Mouse (Mus musculus): Measurements from ENCODE around the gene Brwd1. TPM values are rescaled to one million over a fixed set of nuclear protein-coding genes. Genes with fewer than 3 reads are reported as not detected.
"Not testable (repeated sequence)": the region's sequence is repeated elsewhere in the genome, so short reads cannot be mapped to it uniquely, and the experiment has no call there.

The Brwd1 gene
- polyA plus RNA-seq, 1 experiment from 2014 or later = 38.2 TPM

GRCm38 (mm10) chr16:95996156-95996555, 86.2 kb downstream of the Brwd1 start:
- ATAC-seq (peak; percentile 61), DNase-seq (ENCODE audit: low spot score) (peak; percentile 40)
- 61% methylated on average over 7 of the region's 7 CpGs for WGBS
- H3K4me3 ChIP-seq (ENCODE audit: low read depth, low read length) = no peak overlapping the region
- H3K4me2 ChIP-seq (replicated peaks; ENCODE audit: low read depth, low read length) = no peak overlapping the region
- H3K4me1 ChIP-seq (ENCODE audit: insufficient read depth, low read depth, low read length) = no peaks in the 10 kb centered on the region; the same call in 1 of the 2 replicates
- H3K27ac ChIP-seq (ENCODE audit: low read length) = no peak overlapping the region
- H3K27me3 ChIP-seq (replicated peaks; ENCODE audit: insufficient read depth, low read length) = no peaks in the 10 kb centered on the region
- H3K36me3 ChIP-seq (ENCODE audit: insufficient read depth, low read length) = peaks cover 10% of the 10 kb centered on the region; the same call in 1 of the 2 replicates
- H3K9me3 ChIP-seq (ENCODE audit: low read length) = no peaks in the 10 kb centered on the region
- no peak overlapping the region for H3K9ac ChIP-seq (replicated peaks; ENCODE audit: low read depth)
- TF ChIP-seq CTCF (IDR thresholded peaks at IDR 0.05) = no peak
- no peak for TF ChIP-seq EP300 (IDR thresholded peaks at IDR 0.05)

- H3K9me3 ChIP-seq (ENCODE audit: low read length); H3K9ac ChIP-seq (replicated peaks; ENCODE audit: low read depth); ATAC-seq; H3K36me3 ChIP-seq (ENCODE audit: insufficient read depth, low read length); DNase-seq (ENCODE audit: low spot score); H3K4me2 ChIP-seq (replicated peaks; ENCODE audit: low read depth, low read length); H3K27me3 ChIP-seq (replicated peaks; ENCODE audit: insufficient read depth, low read length); H3K4me1 ChIP-seq (ENCODE audit: insufficient read depth, low read depth, low read length); H3K4me3 ChIP-seq (ENCODE audit: low read depth, low read length); H3K27ac ChIP-seq (ENCODE audit: low read length): not testable (repeated sequence)
- WGBS = 82% methylated on average over 4 of the region's 4 CpGs
Observed at GRCm38 (mm10) chr16:95994576-95994975, 87.8 kb downstream of the Brwd1 start.

GRCm38 (mm10) chr16:95992596-95992995, 89.7 kb downstream of the Brwd1 start:
- ATAC-seq (no peak), DNase-seq (ENCODE audit: low spot score) (no peak)
- Histone ChIP-seq H3K4me2 (replicated peaks; ENCODE audit: low read depth, low read length) (no peak overlapping the region), H3K27me3 (replicated peaks; ENCODE audit: insufficient read depth, low read length) (no peaks in the 10 kb centered on the region), H3K9ac (replicated peaks; ENCODE audit: low read depth) (no peak overlapping the region), H3K9me3 (ENCODE audit: low read length) (no peaks in the 10 kb centered on the region), H3K36me3 (ENCODE audit: insufficient read depth, low read length) (0 out of 2 replicates have a peak, but pooled peaks cover 4% of the 10 kb centered on the region), H3K27ac (ENCODE audit: low read length) (no peak overlapping the region), H3K4me1 (ENCODE audit: insufficient read depth, low read depth, low read length) (peaks cover 5% of the 10 kb centered on the region; the same call in 1 of the 2 replicates), H3K4me3 (ENCODE audit: low read depth, low read length) (no peak overlapping the region)
- no peak for TF ChIP-seq CTCF (IDR thresholded peaks at IDR 0.05)
- no peak for TF ChIP-seq EP300 (IDR thresholded peaks at IDR 0.05)
- WGBS = 52% methylated on average over 5 of the region's 5 CpGs

- ATAC-seq = no peak
Observed at GRCm38 (mm10) chr16:95991122-95991900, 91.0 kb downstream of the Brwd1 start.

GRCm38 (mm10) chr16:95990462-95991121, 91.7 kb downstream of the Brwd1 start, which contains the start of gene Psmg1:
TSS of gene Psmg1 (minus strand) at chr16:95990960.
- H3K36me3 ChIP-seq (ENCODE audit: insufficient read depth, low read length) = 0 out of 2 replicates have a peak, but pooled peaks cover 4% of the 10 kb centered on the region
- DNase-seq (ENCODE audit: low spot score) (peak; percentile 95), ATAC-seq (peak; percentile 94)
- H3K4me3 ChIP-seq (ENCODE audit: low read depth, low read length) = peak within 1 kb of the TSS; percentile 72
- H3K4me2 ChIP-seq (replicated peaks; ENCODE audit: low read depth, low read length) = peak within 1 kb of the TSS; percentile 69
- WGBS = 3% methylated on average over 54 of the region's 62 CpGs
- peak within 1 kb of the TSS; percentile 71 for H3K9ac ChIP-seq (replicated peaks; ENCODE audit: low read depth)
- peak; percentile 41 for TF ChIP-seq CTCF (IDR thresholded peaks at IDR 0.05)
- TF ChIP-seq EP300 (IDR thresholded peaks at IDR 0.05) = no peak
- H3K27ac ChIP-seq (ENCODE audit: low read length) = peak within 1 kb of the TSS; percentile 81
- no peaks in the 10 kb centered on the region for H3K27me3 ChIP-seq (replicated peaks; ENCODE audit: insufficient read depth, low read length)
- H3K4me1 ChIP-seq (ENCODE audit: insufficient read depth, low read depth, low read length) = peaks cover 5% of the 10 kb centered on the region; the same call in 1 of the 2 replicates
- H3K9me3 ChIP-seq (ENCODE audit: low read length) = no peaks in the 10 kb centered on the region

More at GRCm38 (mm10) chr16:95991122-95991900, 91.0 kb downstream of the Brwd1 start:
- H3K9ac ChIP-seq (replicated peaks; ENCODE audit: low read depth) = peak overlapping the region; percentile 71
- DNase-seq (ENCODE audit: low spot score) = no peak
- 4% methylated on average over 10 of the region's 10 CpGs for WGBS
- peaks cover 5% of the 10 kb centered on the region; the same call in 1 of the 2 replicates for H3K4me1 ChIP-seq (ENCODE audit: insufficient read depth, low read depth, low read length)
- H3K4me3 ChIP-seq (ENCODE audit: low read depth, low read length) = peak overlapping the region; percentile 72
- H3K9me3 ChIP-seq (ENCODE audit: low read length) = no peaks in the 10 kb centered on the region
- no peaks in the 10 kb centered on the region for H3K27me3 ChIP-seq (replicated peaks; ENCODE audit: insufficient read depth, low read length)
- H3K4me2 ChIP-seq (replicated peaks; ENCODE audit: low read depth, low read length) = peak overlapping the region; percentile 69
- H3K27ac ChIP-seq (ENCODE audit: low read length) = peak overlapping the region; percentile 69
- H3K36me3 ChIP-seq (ENCODE audit: insufficient read depth, low read length) = 0 out of 2 replicates have a peak, but pooled peaks cover 4% of the 10 kb centered on the region
- TF ChIP-seq CTCF (IDR thresholded peaks at IDR 0.05) (0 out of 2 replicates have a peak, but pooled peaks have one; percentile 7), EP300 (IDR thresholded peaks at IDR 0.05) (0 out of 2 replicates have a peak, but pooled peaks have one; percentile 13)

GRCm38 (mm10) chr16:95984911-95985310, 97.4 kb downstream of the Brwd1 start:
- Histone ChIP-seq H3K9me3 (ENCODE audit: low read length) (no peaks in the 10 kb centered on the region), H3K36me3 (ENCODE audit: insufficient read depth, low read length) (peaks cover 15% of the 10 kb centered on the region), H3K9ac (replicated peaks; ENCODE audit: low read depth) (no peak overlapping the region), H3K27ac (ENCODE audit: low read length) (no peak overlapping the region), H3K4me1 (ENCODE audit: insufficient read depth, low read depth, low read length) (peaks cover 2% of the 10 kb centered on the region; the same call in 1 of the 2 replicates), H3K27me3 (replicated peaks; ENCODE audit: insufficient read depth, low read length) (no peaks in the 10 kb centered on the region), H3K4me2 (replicated peaks; ENCODE audit: low read depth, low read length) (no peak overlapping the region), H3K4me3 (ENCODE audit: low read depth, low read length) (no peak overlapping the region)
- DNase-seq (ENCODE audit: low spot score) (no peak), ATAC-seq (no peak)
- WGBS = 78% methylated on average over 5 of the region's 5 CpGs
- TF ChIP-seq EP300 (IDR thresholded peaks at IDR 0.05) = no peak
- no peak for TF ChIP-seq CTCF (IDR thresholded peaks at IDR 0.05)

Measured in lung, postnatal 0 days (tissue).